Mouse (Mus musculus) embryo, embryonic 11 days (tissue): Measurements from ENCODE around the gene A830005F24Rik.

Source experiments
- DNase-seq: peaks from one replicate; pipeline ENCODE4 v3.0.0-alpha.2; 2015

Gene A830005F24Rik

DNA sequence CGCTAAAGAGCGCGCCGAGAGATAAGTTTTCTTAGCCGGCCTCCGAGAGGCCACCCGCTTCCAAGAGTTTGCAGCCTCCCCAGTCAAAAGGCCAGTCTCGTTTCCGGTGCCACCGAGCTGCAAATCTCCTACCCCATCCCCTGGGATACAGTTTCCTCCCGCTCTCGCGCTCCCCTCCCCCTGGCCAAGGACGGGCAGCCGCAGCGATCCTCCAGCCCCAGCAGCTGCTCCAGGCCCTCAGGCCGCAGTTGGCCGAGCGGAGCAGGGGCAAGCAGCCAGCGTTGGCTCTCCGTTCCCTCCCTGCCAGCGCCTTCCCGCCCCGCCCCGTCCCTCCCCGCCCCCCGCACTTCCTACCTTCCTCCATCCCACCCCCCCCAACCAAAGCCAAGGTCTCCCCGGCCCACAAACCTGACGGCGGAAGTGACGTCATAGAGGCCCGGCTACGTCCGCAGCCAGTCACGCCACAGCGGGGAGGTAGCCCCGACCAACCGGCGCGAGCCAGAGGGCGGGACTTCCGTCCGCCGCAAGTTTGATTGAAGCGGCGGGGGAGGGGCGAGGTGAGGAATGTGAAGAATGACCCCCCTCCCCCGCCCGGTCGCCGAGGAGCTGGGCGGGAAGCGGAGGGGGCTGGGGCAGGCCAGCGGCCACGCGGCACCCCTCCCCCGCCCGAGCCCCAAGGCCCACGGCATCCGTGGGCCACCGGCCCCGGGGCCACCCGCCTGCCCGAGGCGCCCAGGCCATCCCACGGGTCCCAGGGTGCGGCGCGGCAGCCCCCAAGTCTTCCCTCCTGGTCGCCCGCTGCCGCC, 32.3 kb downstream of the A830005F24Rik start:
- peak; percentile 100 for DNase-seq

DNA sequence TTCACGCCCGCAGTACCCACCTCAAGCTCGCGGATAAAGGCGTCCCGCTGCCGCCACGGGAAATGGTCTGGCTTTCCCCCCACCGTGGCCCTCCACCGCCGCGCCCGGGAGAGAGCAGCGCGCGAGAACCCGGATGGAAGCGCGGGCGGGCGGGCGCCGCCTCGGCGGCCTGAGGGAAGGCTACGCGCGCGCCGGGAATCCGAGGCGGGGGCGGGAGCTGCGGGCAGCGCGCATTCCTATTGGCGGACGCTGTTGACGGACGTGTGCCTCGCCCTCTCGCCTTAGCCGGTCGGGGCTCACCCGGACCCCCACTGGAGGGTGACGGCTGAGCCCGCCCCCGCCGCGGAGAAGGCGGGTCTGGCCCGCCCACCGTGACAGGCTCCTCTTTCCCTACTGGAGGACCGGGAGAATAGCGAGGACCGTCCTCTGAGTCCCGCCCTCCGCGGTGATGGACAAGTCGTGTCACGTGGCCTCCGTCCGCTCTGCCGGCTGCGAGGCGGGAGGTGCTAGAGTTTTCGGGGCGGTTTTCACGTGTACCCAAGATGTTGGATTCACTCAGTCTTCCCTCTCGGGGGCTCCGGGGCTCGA, 33.1 kb downstream of the A830005F24Rik start:
- peak; percentile 100 for DNase-seq

DNA sequence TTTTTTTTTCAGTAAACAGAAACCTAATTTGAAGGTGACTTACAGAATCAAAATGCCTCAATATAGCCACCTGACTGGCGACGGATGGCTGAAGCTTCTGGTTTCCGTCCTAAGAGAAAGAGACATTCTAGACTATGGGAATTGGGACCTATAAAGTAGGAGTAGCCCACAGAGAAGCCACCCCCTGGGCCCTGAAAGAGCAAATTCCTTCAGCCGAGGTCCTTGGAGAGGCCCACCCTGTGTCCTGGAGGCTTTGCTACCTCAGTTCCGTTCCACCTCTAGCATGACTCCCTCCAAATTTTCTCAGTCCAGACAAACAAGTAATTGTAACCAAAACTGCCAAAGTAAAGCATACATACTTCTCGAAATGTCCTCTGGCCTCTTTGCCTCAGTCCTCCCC, 34.3 kb downstream of the A830005F24Rik start:
- no peak for DNase-seq

DNA sequence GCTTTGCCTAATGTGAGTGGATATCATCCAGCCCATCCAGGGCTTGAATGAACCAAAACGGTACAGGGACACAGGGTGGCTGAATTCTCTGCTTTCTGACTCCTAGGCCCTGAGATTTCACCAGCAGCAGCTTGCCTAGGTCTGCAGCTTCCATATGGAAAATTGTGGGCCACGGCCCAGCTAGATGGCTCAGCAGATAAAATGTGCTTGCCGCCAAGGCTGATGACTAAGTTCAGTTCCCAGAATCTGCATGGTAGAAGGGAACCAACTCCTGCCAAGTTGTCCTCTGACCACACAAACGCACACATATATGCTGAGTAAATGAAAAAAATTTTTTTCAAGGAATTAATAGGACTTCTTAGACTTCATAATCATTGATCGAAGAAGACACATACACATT, 34.9 kb downstream of the A830005F24Rik start:
- DNase-seq: no peak

DNA sequence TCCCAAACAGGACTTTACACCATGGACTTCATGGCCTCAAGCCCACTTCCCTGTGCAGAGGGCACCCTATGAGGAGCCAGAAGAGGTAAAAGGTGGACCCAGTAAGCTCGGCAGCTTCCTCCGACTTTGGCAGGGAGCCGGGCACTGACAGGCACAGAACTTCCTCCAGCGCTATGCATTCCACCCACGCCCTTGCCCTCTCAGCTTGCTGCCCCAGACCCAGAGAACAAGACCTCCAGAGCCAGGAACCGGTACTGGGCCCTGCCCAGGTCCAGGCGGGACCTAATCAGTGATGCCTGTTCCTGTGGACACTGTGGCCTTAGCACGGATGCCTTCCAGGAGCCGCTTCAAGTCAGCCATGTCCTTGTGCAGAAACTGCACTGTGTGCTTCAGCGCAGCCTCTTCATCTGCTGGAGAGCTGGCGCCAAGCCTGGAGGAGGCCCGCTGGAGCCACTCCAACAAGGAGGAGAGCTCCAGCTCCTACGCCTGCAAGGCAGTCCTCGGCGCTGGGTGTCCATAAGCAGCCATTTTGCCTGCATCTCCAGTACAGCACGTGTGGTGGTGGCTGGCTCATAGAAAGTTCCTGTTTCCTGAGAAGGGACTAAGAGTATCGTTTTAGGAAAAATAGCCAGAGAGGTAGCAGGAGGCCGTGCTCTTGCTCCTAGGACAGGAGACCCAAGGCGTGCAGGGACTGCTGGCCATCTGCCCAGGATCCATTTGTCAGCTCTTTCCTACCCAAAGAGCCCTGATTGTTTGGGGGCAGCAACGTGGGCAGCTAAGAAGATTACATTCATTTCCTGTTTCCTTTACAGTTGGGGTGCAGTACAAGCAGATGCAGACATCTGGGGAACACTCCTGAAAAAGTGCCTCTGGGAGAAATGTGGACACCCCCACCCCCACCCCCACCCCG, 39.1 kb downstream of the A830005F24Rik start:
- DNase-seq: no peak

DNA sequence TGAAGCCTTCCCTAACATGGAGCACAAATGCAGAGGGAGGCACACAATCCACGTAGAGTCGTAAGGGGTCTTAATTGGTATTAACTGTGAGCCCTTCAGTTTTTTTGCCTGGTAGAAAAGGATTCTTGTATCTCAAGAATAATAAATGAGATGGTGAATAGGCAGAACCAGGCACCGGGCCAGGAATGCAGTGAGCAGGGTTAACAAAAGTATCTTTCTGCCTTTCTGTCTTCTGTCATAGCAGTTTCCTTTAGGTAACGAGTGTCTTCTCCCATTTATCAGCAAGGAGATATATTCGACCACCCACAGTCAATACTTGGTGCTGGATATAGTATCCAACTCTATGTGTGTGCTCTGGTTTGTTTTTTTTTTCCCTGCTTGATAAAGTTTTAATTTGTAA, 40.1 kb downstream of the A830005F24Rik start:
- DNase-seq: no peak

DNA sequence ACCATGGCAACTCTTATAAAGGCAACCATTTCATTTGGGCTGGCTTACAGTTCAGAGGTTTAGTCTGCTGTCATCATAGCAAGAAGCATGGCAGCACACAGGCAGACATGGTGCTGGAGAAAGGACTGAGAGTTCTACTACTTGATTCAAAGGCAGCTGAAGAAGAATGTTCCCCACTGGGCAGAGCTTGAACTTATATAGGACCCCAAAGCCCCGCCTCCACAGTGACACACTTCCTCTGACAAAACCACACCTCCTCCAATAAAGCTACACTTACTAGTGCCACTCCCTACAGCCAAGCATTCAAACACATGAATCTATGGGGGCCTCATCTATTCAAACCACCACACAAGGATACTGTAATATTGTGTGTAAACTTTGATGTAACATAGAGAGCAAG, 41.2 kb downstream of the A830005F24Rik start:
- DNase-seq: no peak

DNA sequence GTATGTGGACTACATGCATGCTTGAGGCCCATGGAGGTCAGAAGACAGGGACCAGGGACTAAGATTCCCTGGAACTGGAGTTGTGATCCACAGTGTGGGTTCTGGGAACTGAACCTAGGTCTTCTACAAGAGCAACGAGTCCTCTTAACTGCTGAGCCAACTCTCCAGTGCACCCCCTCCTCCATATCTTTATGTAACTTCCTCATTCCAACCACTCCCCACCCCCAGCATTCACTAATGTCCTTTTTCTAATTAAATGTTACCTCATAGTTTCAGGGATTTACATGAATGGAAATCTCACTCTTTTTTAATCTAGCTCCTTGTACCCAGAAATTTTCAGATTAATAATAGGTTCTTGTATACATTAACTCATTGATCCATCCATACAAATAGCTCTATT, 42.6 kb downstream of the A830005F24Rik start:
- DNase-seq: no peak

DNA sequence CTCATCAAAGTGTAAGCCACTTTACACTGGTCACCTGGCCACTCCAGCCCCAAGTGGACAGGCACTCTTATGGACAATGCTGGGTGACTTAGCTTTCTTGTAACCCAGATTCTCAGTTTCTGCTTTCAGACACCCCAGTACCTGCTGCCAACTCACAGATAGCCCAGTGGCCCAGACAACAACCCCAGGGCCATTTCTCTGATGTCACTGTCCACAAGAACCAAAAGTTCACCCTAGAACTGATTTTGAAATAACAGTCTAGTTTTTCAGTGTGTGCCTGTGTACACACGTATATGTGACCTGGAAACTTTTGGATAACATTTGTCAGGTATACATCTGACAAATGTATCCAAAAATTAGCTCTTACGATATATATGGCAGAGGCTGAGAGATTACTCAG, 48.1 kb downstream of the A830005F24Rik start:
- no peak for DNase-seq

DNA sequence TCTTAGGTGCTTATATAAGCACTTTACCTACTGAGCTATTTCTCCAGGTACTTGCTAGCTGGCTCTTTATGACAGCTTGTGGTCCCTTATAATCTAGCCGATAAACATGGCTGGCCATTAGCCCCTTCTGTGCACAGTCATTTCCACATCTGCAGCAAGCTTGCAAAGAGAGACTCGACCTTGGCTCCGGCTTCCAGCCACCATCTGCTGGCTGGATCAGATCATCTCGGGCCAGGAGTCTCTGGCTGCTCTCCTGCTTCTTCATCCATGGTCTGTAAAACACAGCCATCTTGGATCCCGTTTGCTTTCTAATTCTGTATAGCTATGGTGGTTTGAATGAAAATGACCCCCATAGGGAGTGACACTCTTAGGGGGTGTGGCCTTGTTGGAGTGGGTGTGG, 49.0 kb downstream of the A830005F24Rik start:
- DNase-seq: no peak
